Mouse (Mus musculus) megakaryocyte progenitor cell, adult 5-6 weeks (primary cell): ENCODE measurements around the gene Ankrd42. TPM values are rescaled to one million over a fixed set of nuclear protein-coding genes. Genes with fewer than 3 reads are reported as not detected.

Experiments
- ATAC-seq: replicated peaks from 2 replicates; pipeline ENCODE4 v1.8.0; 2016; ENCODE audit warnings: mild to moderate bottlenecking, moderate TSS enrichment, inconsistent platforms; ENCODE audit not compliant: poor library complexity
- total RNA-seq, 2 experiments: library from RNA; stranded (forward) in 1 of 2; stranded (reverse) in 1 of 2; fragments of 157-497, 149-512 nt in 1 of 2; fragments of 200-1000 nt in 1 of 2; gene quantifications; 2 replicates each; pipeline versions ENCODE4 v1.2.3 to v1.2.4; 2015 to 2017

The Ankrd42 gene
- 0.07 TPM in 1 of 2 replicates, not detected in the other for total RNA-seq (2015)
- 0.20 TPM in 1 of 2 replicates, not detected in the other for total RNA-seq (2017)

GRCm38 (mm10) chr7:92637021-92637625, at the start of gene Ankrd42:
Gene Ankrd42, minus strand, starts transcription at chr7:92637142.
- ATAC-seq = peak; percentile 92

GRCm38 (mm10) chr7:92677346-92677745, 40.4 kb upstream of the Ankrd42 start:
- peak; percentile 83 for ATAC-seq

GRCm38 (mm10) chr7:92675131-92675530, 38.2 kb upstream of the Ankrd42 start:
- ATAC-seq = no peak

GRCm38 (mm10) chr7:92669507-92670471, 32.8 kb upstream of the Ankrd42 start, which contains the start of gene Pcf11:
Gene Pcf11, minus strand, starts transcription at chr7:92669934.
- ATAC-seq = peak; percentile 83

- peak; percentile 42 for ATAC-seq
These were observed 32.0 kb upstream of the Ankrd42 start for GRCm38 (mm10) chr7:92668791-92669506.

- 0 out of 2 replicates have a peak, but pooled peaks have one; percentile 4 for ATAC-seq
These were observed 29.4 kb upstream of the Ankrd42 start for GRCm38 (mm10) chr7:92666274-92666820.

GRCm38 (mm10) chr7:92658050-92658449, 21.1 kb upstream of the Ankrd42 start:
- ATAC-seq = no peak

GRCm38 (mm10) chr7:92656386-92656785, 19.4 kb upstream of the Ankrd42 start:
- no peak for ATAC-seq

GRCm38 (mm10) chr7:92653329-92653728, 16.4 kb upstream of the Ankrd42 start:
- peak; percentile 50; the same call in 1 of the 2 replicates for ATAC-seq

GRCm38 (mm10) chr7:92647790-92648189, 10.8 kb upstream of the Ankrd42 start:
- no peak for ATAC-seq

- no peak for ATAC-seq
These were observed 5.4 kb upstream of the Ankrd42 start for GRCm38 (mm10) chr7:92642358-92642757.

GRCm38 (mm10) chr7:92638050-92638449, 1.1 kb upstream of the Ankrd42 start:
- 0 out of 2 replicates have a peak, but pooled peaks have one; percentile 18 for ATAC-seq

- peak; percentile 36 for ATAC-seq
These were observed 489 bp downstream of the Ankrd42 start for GRCm38 (mm10) chr7:92636295-92637011.

- ATAC-seq = peak; percentile 83
These were observed 6.8 kb downstream of the Ankrd42 start for GRCm38 (mm10) chr7:92630167-92630566.

GRCm38 (mm10) chr7:92624488-92624887, 12.5 kb downstream of the Ankrd42 start:
- peak; percentile 73 for ATAC-seq

GRCm38 (mm10) chr7:92610830-92611229, 26.1 kb downstream of the Ankrd42 start:
- ATAC-seq = no peak

- ATAC-seq = no peak
These were observed 32.0 kb downstream of the Ankrd42 start for GRCm38 (mm10) chr7:92604961-92605360.

- ATAC-seq = no peak
These were observed 46.1 kb downstream of the Ankrd42 start for GRCm38 (mm10) chr7:92590842-92591241.

- ATAC-seq = no peak
These were observed 47.0 kb downstream of the Ankrd42 start for GRCm38 (mm10) chr7:92589986-92590385.

GRCm38 (mm10) chr7:92583567-92583966, 53.4 kb downstream of the Ankrd42 start:
- ATAC-seq = no peak
